Comparison of ENCODE assay signal across 8 mouse cellular contexts in the genomic region with DNA sequence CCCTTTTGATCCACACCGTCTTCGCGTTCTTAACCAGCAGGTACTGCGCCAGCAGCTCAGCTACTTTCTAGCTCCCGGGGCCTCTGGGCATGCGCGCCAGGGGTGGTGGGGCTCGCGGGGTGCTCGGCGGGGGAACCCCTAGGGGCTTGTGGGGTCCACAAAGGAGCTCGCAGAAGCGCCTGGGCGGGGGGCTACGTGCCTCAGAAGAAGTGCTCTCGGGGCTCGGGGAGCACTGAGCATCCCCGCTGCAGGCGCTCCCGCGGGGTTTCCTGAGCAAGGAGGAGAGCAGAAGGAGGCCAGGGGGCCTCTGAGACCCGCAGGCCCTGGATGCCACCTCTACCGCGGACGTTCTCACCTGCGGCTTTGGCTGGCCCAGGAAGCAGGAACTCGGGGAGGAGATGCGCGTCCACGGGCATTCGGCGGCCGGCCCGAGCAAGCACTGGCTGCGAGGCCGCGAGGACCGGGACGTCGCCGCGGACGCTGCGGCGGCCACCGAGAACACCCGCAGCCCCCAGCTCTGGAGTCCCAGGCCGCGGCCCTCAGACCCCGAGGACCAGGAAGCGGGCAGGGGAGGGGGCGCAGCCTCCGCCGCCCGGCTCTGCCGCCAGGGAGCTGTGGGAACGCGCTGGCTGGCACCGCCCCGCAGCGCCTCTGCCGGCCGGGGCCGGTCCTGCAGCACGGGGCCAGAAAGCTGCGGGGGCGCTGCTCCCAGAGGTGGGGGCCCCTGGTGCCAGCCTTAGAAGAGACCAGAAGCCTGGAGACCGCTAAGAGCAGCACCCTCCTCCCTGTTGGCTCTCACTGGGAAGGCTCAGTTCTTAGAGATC. TPM values are rescaled to one million over a fixed set of nuclear protein-coding genes. Genes with fewer than 3 reads are reported as not detected.
A peak's percentile ranks its signal among the peaks of the same experiment; 100 is the strongest.
DNase-seq lines count a peak whose midpoint lies in the region; ATAC-seq lines count a peak whose summit lies in the region.

No protein-coding gene starts in this region.

- peak overlapping the region; percentile 40 for H3K9ac ChIP-seq in limb, embryonic 15.5 days
- H3K9ac ChIP-seq in neural tube, embryonic 11.5 days (ENCODE audit: low read length) = peak overlapping the region; percentile 53

- 23% methylated on average over 57 of the region's 68 CpGs for WGBS in limb, embryonic 15.5 days
- WGBS in neural tube, embryonic 11.5 days = 20% methylated on average over 42 of the region's 68 CpGs

- H3K36me3 ChIP-seq in limb, embryonic 15.5 days = no peaks in the 10 kb centered on the region
- H3K36me3 ChIP-seq in neural tube, embryonic 11.5 days (ENCODE audit: control insufficient read depth, insufficient read depth, low read length) = no peaks in the 10 kb centered on the region

- peak; percentile 13 to 28 for DNase-seq in heart, adult 18-20 months
- no peak for DNase-seq in heart, adult 8-10 months (ENCODE audit: low spot score)
- DNase-seq in cerebellum, postnatal 25 days = peak; percentile 77 to 86
- DNase-seq in kidney, adult 9 months = peak; percentile 7
- peak; percentile 76 for DNase-seq in neural tube, embryonic 11.5 days (ENCODE audit: low spot score)
- peak; percentile 35 for DNase-seq in thymus, postnatal 25 days

- no peaks in the 10 kb centered on the region for H3K9me3 ChIP-seq in limb, embryonic 15.5 days
- H3K9me3 ChIP-seq in neural tube, embryonic 11.5 days (ENCODE audit: control insufficient read depth, low read length) = no peaks in the 10 kb centered on the region

- H3K4me3 ChIP-seq in limb, embryonic 15.5 days = peak overlapping the region; percentile 52
- H3K4me3 ChIP-seq in neural tube, embryonic 11.5 days (ENCODE audit: low read depth, low read length) = peak overlapping the region; percentile 54

- 0 out of 2 replicates have a peak, but pooled peaks cover 3% of the 10 kb centered on the region for H3K4me1 ChIP-seq in limb, embryonic 15.5 days
- H3K4me1 ChIP-seq in neural tube, embryonic 11.5 days (ENCODE audit: control insufficient read depth, insufficient read depth, low read length) = no peaks in the 10 kb centered on the region

- H3K27me3 ChIP-seq in limb, embryonic 15.5 days = peaks cover 35% of the 10 kb centered on the region
- peaks cover 6% of the 10 kb centered on the region; the same call in 1 of the 2 replicates for H3K27me3 ChIP-seq in neural tube, embryonic 11.5 days (ENCODE audit: control insufficient read depth, insufficient read depth, low read length)

- H3K4me2 ChIP-seq in limb, embryonic 15.5 days = peak overlapping the region; percentile 66
- H3K4me2 ChIP-seq in neural tube, embryonic 11.5 days (ENCODE audit: low read depth) = peak overlapping the region; percentile 43

- no peak overlapping the region for H3K27ac ChIP-seq in limb, embryonic 15.5 days
- no peak overlapping the region for H3K27ac ChIP-seq in neural tube, embryonic 11.5 days (ENCODE audit: low read depth, low read length)

- ATAC-seq in granulocyte monocyte progenitor cell, adult 5-6 weeks (replicated peaks; ENCODE audit: poor library complexity, severe bottlenecking) = peak; percentile 89
- peak; percentile 40; the same call in 1 of the 2 replicates for ATAC-seq in limb, embryonic 15.5 days (ENCODE audit: insufficient number of reproducible peaks, low FRiP score, low TSS enrichment, low read depth)
- peak; percentile 83 for ATAC-seq in neural tube, embryonic 11.5 days (ENCODE audit: insufficient read depth, low FRiP score, low TSS enrichment)

RNA-seq across cellular contexts. Expression of a gene that starts 5.6 kb away (rescaled TPM):
- total RNA-seq in heart, adult 18-20 months (2021) = not detected
- total RNA-seq in heart, adult 8-10 months (2022) = not detected
- not detected in 2 replicates for total RNA-seq in granulocyte monocyte progenitor cell, adult 5-6 weeks (2014; fragmentation: Nextera tagmentation)
- not detected in 2 replicates for total RNA-seq in granulocyte monocyte progenitor cell, adult 5-6 weeks (2017)
- not detected in 2 replicates for polyA plus RNA-seq in limb, embryonic 15.5 days (2015; fragmentation: Nextera tagmentation; extraction: Ambion mirVana)
- polyA plus RNA-seq in neural tube, embryonic 11.5 days (2014; fragmentation: Nextera tagmentation; extraction: Ambion mirVana) = not detected in 2 replicates

RNA-seq across cellular contexts. Expression of a gene that starts 25.1 kb away (rescaled TPM):
- total RNA-seq in heart, adult 18-20 months (2021) = not detected
- total RNA-seq in heart, adult 8-10 months (2022) = not detected
- not detected in 2 replicates for total RNA-seq in granulocyte monocyte progenitor cell, adult 5-6 weeks (2014; fragmentation: Nextera tagmentation)
- not detected in 2 replicates for total RNA-seq in granulocyte monocyte progenitor cell, adult 5-6 weeks (2017)
- polyA plus RNA-seq in limb, embryonic 15.5 days (2015; fragmentation: Nextera tagmentation; extraction: Ambion mirVana) = not detected in 2 replicates
- not detected in 2 replicates for polyA plus RNA-seq in neural tube, embryonic 11.5 days (2014; fragmentation: Nextera tagmentation; extraction: Ambion mirVana)

RNA-seq across cellular contexts. Expression of a gene that starts 25.3 kb away (rescaled TPM):
- under 1 TPM in 1 of 2 experiments, not detected in 1; 0.26 TPM for total RNA-seq in heart, adult 18-20 months (2021)
- under 1 TPM in 3 of 4 experiments, not detected in 1; 0.28 to 0.43 (median 0.41) TPM for total RNA-seq in heart, adult 8-10 months (2022)
- not detected in 2 replicates for total RNA-seq in granulocyte monocyte progenitor cell, adult 5-6 weeks (2014; fragmentation: Nextera tagmentation)
- total RNA-seq in granulocyte monocyte progenitor cell, adult 5-6 weeks (2017) = not detected in 2 replicates
- polyA plus RNA-seq in limb, embryonic 15.5 days (2015; fragmentation: Nextera tagmentation; extraction: Ambion mirVana) = 0.30 and 0.47 TPM in 2 replicates
- polyA plus RNA-seq in neural tube, embryonic 11.5 days (2014; fragmentation: Nextera tagmentation; extraction: Ambion mirVana) = 0.31 and 0.81 TPM in 2 replicates
